Mouse (Mus musculus): Measurements from ENCODE around the gene Ino80d. TPM values are rescaled to one million over a fixed set of nuclear protein-coding genes. Genes with fewer than 3 reads are reported as not detected.

Gene Ino80d
- polyA plus RNA-seq, 1 experiment from 2014 or later: 9.1 TPM

DNA sequence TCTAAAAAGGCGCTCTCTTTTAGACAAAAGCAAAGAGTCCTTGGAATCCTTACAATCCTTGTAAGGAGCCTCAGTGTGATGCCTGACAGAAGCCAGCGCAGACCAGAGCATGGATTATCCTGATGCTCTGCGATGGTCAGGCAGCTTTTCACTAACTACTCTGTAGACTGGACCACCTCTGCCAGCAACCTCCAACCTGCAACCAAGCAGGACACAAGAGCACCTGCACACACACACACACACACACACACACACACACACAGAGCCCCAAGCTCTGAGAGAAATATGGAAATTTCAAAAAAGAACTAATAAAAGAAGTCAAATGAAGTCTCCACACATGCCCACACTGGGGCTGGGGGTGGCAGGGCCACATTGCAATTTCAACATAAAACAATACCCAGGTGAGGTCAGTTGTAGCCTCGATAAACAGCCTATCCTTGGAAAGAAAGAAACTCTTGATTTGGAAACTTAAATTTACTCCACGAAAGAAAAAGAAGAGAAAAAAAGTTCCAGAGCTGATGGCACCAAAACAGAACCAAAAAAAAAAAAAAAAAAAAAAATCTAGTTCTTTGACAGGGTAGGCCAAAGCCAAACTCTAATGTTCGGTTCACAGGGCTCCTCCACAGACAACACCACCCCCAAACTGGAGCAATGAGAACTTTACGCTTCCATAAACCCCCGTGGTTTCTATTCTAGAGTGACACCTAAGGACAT is 2.2 kb downstream of the Ino80d start:
- H3K9ac ChIP-seq (ENCODE audit: low read depth, low read length): peak overlapping the region; percentile 100
- H3K4me1 ChIP-seq (ENCODE audit: control insufficient read depth, insufficient read depth, low read depth, low read length): peaks cover 36% of the 10 kb centered on the region
- H3K9me3 ChIP-seq (ENCODE audit: control insufficient read depth, low read length): no peaks in the 10 kb centered on the region
- H3K27ac ChIP-seq (ENCODE audit: low read depth, low read length): peak overlapping the region; percentile 97
- H3K27me3 ChIP-seq (replicated peaks; ENCODE audit: control insufficient read depth, insufficient read depth, low read length): no peaks in the 10 kb centered on the region
- peak overlapping the region; percentile 91 for H3K4me3 ChIP-seq (ENCODE audit: low read length)
- H3K36me3 ChIP-seq (ENCODE audit: control insufficient read depth, insufficient read depth, low read length): no peaks in the 10 kb centered on the region
- peak overlapping the region; percentile 94 for H3K4me2 ChIP-seq (ENCODE audit: low read length)
- WGBS: 46% methylated on average over 8 of the region's 8 CpGs
- no peak for ATAC-seq

DNA sequence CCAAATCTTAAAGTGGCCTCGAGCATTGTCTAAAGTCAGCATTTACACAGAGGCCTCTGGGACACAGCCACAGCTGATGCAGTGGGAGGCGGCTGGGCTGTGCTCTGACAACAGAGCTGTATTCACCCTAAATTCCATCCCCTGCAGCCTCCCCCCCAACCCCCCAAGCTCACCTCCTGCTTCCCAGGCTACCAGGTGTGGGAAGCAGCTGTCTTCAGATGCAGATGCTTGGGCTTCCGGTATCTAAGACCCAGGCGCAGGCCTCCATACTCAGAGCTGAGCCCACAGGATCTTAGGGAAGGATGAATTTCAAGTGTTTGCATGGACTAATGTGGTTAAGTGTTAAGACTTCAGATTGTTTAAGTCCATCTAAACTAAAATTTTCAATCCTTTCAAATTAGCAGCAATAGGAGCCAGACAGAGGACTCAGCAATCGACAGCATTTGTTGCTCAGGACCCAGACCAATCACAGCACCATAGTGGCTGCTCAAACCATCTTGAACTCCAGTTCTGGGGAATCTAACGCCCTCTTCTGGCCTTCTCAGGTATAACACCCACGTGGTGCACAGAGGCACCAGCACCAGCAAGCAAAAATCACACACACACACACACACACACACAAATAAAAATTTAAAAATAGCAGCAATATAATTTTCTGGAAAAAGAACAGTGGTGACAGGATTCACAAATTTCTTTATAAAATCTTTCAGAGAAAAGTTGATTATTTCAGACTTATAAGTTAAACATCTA is 3.8 kb downstream of the Ino80d start:
- peak overlapping the region; percentile 37; the same call in 1 of the 2 replicates for H3K27ac ChIP-seq (ENCODE audit: low read depth, low read length)
- H3K36me3 ChIP-seq (ENCODE audit: control insufficient read depth, insufficient read depth, low read length): no peaks in the 10 kb centered on the region
- 0 out of 2 replicates have a peak overlapping the region, but pooled peaks have one; percentile 26 for H3K9ac ChIP-seq (ENCODE audit: low read depth, low read length)
- H3K9me3 ChIP-seq (ENCODE audit: control insufficient read depth, low read length): no peaks in the 10 kb centered on the region
- ATAC-seq: no peak
- H3K4me3 ChIP-seq (ENCODE audit: low read length): no peak overlapping the region
- H3K27me3 ChIP-seq (replicated peaks; ENCODE audit: control insufficient read depth, insufficient read depth, low read length): no peaks in the 10 kb centered on the region
- H3K4me2 ChIP-seq (ENCODE audit: low read length): no peak overlapping the region
- peaks cover 24% of the 10 kb centered on the region for H3K4me1 ChIP-seq (ENCODE audit: control insufficient read depth, insufficient read depth, low read depth, low read length)
- 40% methylated on average over 7 of the region's 7 CpGs for WGBS

DNA sequence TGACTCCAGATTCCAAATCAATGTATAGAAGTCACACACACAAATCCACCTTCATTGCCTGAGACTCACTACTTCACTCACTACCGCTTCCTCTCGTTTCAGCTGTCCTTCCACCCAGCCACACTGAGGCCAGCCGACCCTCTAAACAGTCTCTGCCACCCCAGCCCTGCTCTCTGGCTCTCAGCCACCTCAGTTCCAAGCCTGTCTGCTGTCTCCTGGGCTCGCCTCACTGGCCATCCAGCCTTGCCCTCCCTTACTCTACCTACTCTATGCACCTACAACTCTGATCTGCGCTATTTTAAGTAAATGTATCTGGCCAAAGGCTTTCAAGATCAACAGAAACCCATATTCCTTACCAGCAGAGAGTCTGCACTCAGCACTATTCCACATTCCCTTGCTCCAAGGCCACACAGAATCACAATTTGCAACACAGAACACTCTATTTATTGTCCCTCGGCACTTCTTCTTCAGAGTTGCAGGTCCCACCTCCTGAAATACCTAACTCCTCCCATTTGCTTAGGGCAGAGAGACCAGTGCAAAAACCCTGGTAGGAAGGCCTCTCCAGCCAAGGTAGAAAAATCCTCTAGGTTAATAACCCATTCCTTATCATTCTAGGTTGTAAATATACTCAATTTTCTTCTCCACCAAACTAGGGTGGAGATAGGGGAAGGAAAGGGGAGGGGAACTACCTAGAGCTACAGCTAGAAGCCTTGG is 6.7 kb downstream of the Ino80d start:
- Histone ChIP-seq H3K27ac (ENCODE audit: low read depth, low read length) (no peak overlapping the region), H3K36me3 (ENCODE audit: control insufficient read depth, insufficient read depth, low read length) (0 out of 2 replicates have a peak, but pooled peaks cover 4% of the 10 kb centered on the region), H3K4me2 (ENCODE audit: low read length) (no peak overlapping the region), H3K4me3 (ENCODE audit: low read length) (no peak overlapping the region), H3K4me1 (ENCODE audit: control insufficient read depth, insufficient read depth, low read depth, low read length) (peaks cover 16% of the 10 kb centered on the region), H3K9ac (ENCODE audit: low read depth, low read length) (no peak overlapping the region), H3K27me3 (replicated peaks; ENCODE audit: control insufficient read depth, insufficient read depth, low read length) (no peaks in the 10 kb centered on the region), H3K9me3 (ENCODE audit: control insufficient read depth, low read length) (no peaks in the 10 kb centered on the region)
- ATAC-seq: no peak
- 73% methylated on average over 6 of the region's 6 CpGs for WGBS

DNA sequence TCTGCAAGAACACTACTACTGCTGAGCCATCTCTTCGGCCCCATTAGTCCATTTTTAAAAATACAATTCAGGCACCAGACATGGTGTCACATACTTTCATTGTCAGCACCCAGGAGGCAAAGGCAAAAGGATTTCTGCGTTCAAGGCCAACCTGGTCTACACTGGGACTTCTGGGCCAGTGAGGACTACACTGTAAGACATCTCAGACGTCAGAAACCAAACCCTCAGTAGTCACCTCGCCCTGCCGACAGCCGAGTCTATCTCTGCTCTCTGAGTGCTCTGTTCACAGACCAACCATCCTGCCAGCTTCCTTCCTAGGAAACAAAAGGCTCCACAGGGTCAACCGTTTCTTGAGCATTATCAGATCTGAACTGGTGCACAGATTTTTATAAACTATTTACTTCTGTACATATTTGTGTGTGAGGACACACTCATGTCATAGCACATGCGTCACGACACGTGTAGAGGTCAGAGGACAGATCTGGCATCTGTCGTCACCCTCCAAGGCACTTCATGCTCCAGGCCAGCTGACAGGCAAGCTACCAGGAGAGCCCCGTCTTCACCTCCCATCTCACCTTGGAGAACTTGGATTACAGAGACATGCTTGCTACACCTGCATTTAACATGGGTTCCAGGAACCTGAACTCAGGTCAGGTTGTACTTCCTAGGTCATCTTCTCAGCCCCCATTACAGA is 11.6 kb downstream of the Ino80d start:
- no peak for ATAC-seq
- 90% methylated on average over 12 of the region's 12 CpGs for WGBS
- H3K27ac ChIP-seq (ENCODE audit: low read depth, low read length): no peak overlapping the region
- H3K4me1 ChIP-seq (ENCODE audit: control insufficient read depth, insufficient read depth, low read depth, low read length): no peaks in the 10 kb centered on the region
- no peaks in the 10 kb centered on the region for H3K9me3 ChIP-seq (ENCODE audit: control insufficient read depth, low read length)
- no peaks in the 10 kb centered on the region for H3K27me3 ChIP-seq (replicated peaks; ENCODE audit: control insufficient read depth, insufficient read depth, low read length)
- no peak overlapping the region for H3K9ac ChIP-seq (ENCODE audit: low read depth, low read length)
- 0 out of 2 replicates have a peak, but pooled peaks cover 15% of the 10 kb centered on the region for H3K36me3 ChIP-seq (ENCODE audit: control insufficient read depth, insufficient read depth, low read length)
- no peak overlapping the region for H3K4me2 ChIP-seq (ENCODE audit: low read length)
- H3K4me3 ChIP-seq (ENCODE audit: low read length): no peak overlapping the region

DNA sequence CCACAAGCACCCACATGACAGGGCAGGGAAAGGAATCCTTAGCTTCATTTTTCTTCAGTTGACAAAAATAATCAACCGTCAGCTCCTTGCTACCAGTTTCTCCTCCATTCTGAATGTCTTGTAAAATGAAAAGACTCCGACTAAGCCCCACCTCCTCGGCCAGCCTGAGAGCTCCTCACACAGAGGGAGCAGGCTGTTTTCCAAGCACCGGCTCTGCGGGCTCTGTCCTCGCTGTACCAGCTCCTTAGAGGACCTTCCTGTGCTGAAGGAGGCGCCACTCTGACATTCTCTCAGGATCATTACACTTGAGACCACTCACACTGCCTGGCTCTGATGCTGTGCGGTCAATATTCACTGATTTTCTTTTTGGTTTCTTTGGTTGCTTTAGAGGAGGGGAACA is 14.3 kb downstream of the Ino80d start:
- Histone ChIP-seq H3K27me3 (replicated peaks; ENCODE audit: control insufficient read depth, insufficient read depth, low read length) (no peaks in the 10 kb centered on the region), H3K9me3 (ENCODE audit: control insufficient read depth, low read length) (no peaks in the 10 kb centered on the region), H3K4me1 (ENCODE audit: control insufficient read depth, insufficient read depth, low read depth, low read length) (no peaks in the 10 kb centered on the region), H3K9ac (ENCODE audit: low read depth, low read length) (no peak overlapping the region), H3K36me3 (ENCODE audit: control insufficient read depth, insufficient read depth, low read length) (0 out of 2 replicates have a peak, but pooled peaks cover 17% of the 10 kb centered on the region), H3K4me3 (ENCODE audit: low read length) (no peak overlapping the region), H3K4me2 (ENCODE audit: low read length) (no peak overlapping the region), H3K27ac (ENCODE audit: low read depth, low read length) (no peak overlapping the region)
- WGBS: 88% methylated on average over 8 of the region's 8 CpGs
- no peak for ATAC-seq

DNA sequence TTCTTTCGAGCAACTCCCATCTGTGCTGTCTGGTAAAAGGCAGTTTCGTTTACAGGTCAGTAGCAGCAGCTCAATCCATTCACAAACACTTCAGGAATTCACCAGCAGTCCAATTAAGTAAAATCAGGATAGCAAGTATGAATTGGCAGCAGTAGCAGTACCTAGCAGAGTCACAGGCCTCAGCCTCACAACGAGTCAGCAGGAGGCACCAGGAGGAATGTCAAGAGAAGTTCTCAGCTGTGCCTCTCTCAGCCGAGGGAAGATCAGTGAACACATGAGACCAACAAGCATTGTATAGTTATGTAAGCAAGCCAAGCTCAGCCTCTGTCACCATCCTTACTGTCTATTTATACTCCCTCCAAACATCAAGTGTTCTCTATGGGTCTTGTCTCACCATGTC is 15.6 kb downstream of the Ino80d start:
- ATAC-seq: no peak
- Histone ChIP-seq H3K9me3 (ENCODE audit: control insufficient read depth, low read length) (no peaks in the 10 kb centered on the region), H3K4me3 (ENCODE audit: low read length) (no peak overlapping the region)

DNA sequence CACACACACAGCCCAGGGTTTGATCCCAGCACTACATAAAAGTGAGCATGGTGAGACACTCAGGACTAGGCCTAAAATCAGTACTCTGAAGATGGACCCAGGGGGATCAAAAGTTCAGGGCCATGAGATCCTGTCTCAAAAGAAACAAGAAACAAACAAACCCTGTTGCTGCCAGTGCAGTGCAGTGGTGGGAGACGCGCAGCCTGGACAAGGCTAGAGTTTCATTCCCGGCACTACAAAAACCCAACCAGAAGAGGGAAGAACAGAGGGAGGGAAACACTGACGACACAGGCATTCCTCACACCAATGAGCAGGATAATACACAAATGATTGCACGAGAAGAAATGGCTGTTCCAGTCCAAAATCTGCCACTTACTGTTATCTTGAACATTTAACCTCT is 18.4 kb downstream of the Ino80d start:
- no peak overlapping the region for H3K4me2 ChIP-seq (ENCODE audit: low read length)
- H3K9ac ChIP-seq (ENCODE audit: low read depth, low read length): no peak overlapping the region
- H3K27me3 ChIP-seq (replicated peaks; ENCODE audit: control insufficient read depth, insufficient read depth, low read length): no peaks in the 10 kb centered on the region
- no peak overlapping the region for H3K4me3 ChIP-seq (ENCODE audit: low read length)
- no peak for ATAC-seq
- no peak overlapping the region for H3K27ac ChIP-seq (ENCODE audit: low read depth, low read length)
- WGBS: 82% methylated on average over 5 of the region's 5 CpGs
- no peaks in the 10 kb centered on the region for H3K4me1 ChIP-seq (ENCODE audit: control insufficient read depth, insufficient read depth, low read depth, low read length)
- H3K9me3 ChIP-seq (ENCODE audit: control insufficient read depth, low read length): no peaks in the 10 kb centered on the region
- H3K36me3 ChIP-seq (ENCODE audit: control insufficient read depth, insufficient read depth, low read length): peaks cover 21% of the 10 kb centered on the region

More for the DNA sequence above, 15.6 kb downstream of the Ino80d start:
- no peaks in the 10 kb centered on the region for H3K4me1 ChIP-seq (ENCODE audit: control insufficient read depth, insufficient read depth, low read depth, low read length)
- no peaks in the 10 kb centered on the region for H3K27me3 ChIP-seq (replicated peaks; ENCODE audit: control insufficient read depth, insufficient read depth, low read length)
- 0 out of 2 replicates have a peak, but pooled peaks cover 13% of the 10 kb centered on the region for H3K36me3 ChIP-seq (ENCODE audit: control insufficient read depth, insufficient read depth, low read length)
- 85% methylated on average over 4 of the region's 4 CpGs for WGBS
- H3K4me2 ChIP-seq (ENCODE audit: low read length): no peak overlapping the region
- no peak overlapping the region for H3K9ac ChIP-seq (ENCODE audit: low read depth, low read length)
- no peak overlapping the region for H3K27ac ChIP-seq (ENCODE audit: low read depth, low read length)

DNA sequence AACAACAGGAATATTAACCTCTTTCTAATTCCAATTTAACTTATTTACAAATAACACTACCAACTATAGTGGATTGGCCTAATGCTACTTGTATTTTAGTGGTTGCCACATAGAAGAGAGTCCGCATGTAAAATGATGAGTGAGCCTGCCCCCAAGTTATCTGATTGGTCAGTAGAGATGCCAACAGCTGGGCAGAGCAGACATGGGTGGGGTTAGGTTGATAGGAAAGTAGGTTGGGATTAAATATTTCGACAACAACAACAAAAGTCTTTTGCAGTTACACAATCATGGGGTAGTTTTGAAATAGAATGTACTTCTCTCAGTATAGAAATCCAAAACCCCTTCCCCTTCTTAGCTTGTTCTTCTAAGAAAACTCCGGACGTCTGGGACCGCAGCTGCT is 24.7 kb downstream of the Ino80d start:
- Histone ChIP-seq H3K9ac (ENCODE audit: low read depth, low read length) (no peak overlapping the region), H3K4me2 (ENCODE audit: low read length) (no peak overlapping the region), H3K9me3 (ENCODE audit: control insufficient read depth, low read length) (no peaks in the 10 kb centered on the region), H3K27me3 (replicated peaks; ENCODE audit: control insufficient read depth, insufficient read depth, low read length) (no peaks in the 10 kb centered on the region), H3K27ac (ENCODE audit: low read depth, low read length) (no peak overlapping the region), H3K36me3 (ENCODE audit: control insufficient read depth, insufficient read depth, low read length) (peaks cover 32% of the 10 kb centered on the region), H3K4me1 (ENCODE audit: control insufficient read depth, insufficient read depth, low read depth, low read length) (no peaks in the 10 kb centered on the region), H3K4me3 (ENCODE audit: low read length) (no peak overlapping the region)
- WGBS: 88% methylated on average over 5 of the region's 5 CpGs
- no peak for ATAC-seq

Data from hindbrain, embryonic 16.5 days (tissue).